Mouse (Mus musculus) forebrain, embryonic 14.5 days (tissue): ENCODE measurements at regions not wholly inside any gene's neighbourhood (a gene's known extent, or its start where the extent isn't known, plus 50 kb on each side); places are given as distances from the start of the nearest gene placed in this dataset.

Experiments used
- ATAC-seq: fragments of 200-750 bp; cut with Nextera tagmentation; 2 replicates; pipeline ENCODE4 v1.8.0; 2017; ENCODE audit warnings: mild to moderate bottlenecking, moderate library complexity
- DNase-seq: peaks from one replicate; pipeline ENCODE4 v3.0.0-alpha.2; 2015; ENCODE audit warnings: low spot score
- H3K27ac ChIP-seq: fragments of 300-500 bp; sonication (generic); 2 replicates; pipeline ENCODE4 v1.5.1; 2014; ENCODE audit warnings: low read depth, mild to moderate bottlenecking, control low read depth, low read length, moderate library complexity
- H3K27me3 ChIP-seq: fragments of 300-500 bp; sonication (generic); replicated peaks from 2 replicates; pipeline ENCODE4 v1.6.1; 2014; ENCODE audit warnings: low read length, control low read depth, mixed read lengths; ENCODE audit not compliant: control insufficient read depth, insufficient read depth
- H3K36me3 ChIP-seq: fragments of 300-500 bp; sonication (generic); 2 replicates; pipeline ENCODE4 v1.6.1; 2014; ENCODE audit warnings: low read length, control low read depth; ENCODE audit not compliant: control insufficient read depth, insufficient read depth
- H3K4me1 ChIP-seq: fragments of 300-500 bp; sonication (generic); 2 replicates; pipeline ENCODE4 v1.6.1; 2014; ENCODE audit warnings: antibody characterized with exemption, low read length, control low read depth; ENCODE audit not compliant: control insufficient read depth, insufficient read depth
- H3K4me2 ChIP-seq: fragments of 300-500 bp; sonication (generic); 2 replicates; pipeline ENCODE4 v1.6.1; 2014; ENCODE audit warnings: mild to moderate bottlenecking, control low read depth, low read length
- H3K4me3 ChIP-seq: fragments of 300-500 bp; sonication (generic); 2 replicates; pipeline ENCODE4 v1.5.1; 2014; ENCODE audit warnings: low read depth, low read length, control low read depth
- H3K9ac ChIP-seq: fragments of 300-500 bp; sonication (generic); 2 replicates; pipeline ENCODE4 v1.6.1; 2014; ENCODE audit warnings: mild to moderate bottlenecking, low read length, control low read depth, moderate library complexity
- H3K9me3 ChIP-seq: fragments of 300-500 bp; sonication (generic); replicated peaks from 2 replicates; pipeline ENCODE4 v1.6.1; 2016; ENCODE audit warnings: low read length, control low read depth, mixed read lengths; ENCODE audit not compliant: control insufficient read depth
- WGBS: fragments of 180-500 bp; shearing (Covaris S2); extraction: QIAGEN DNeasy Blood & Tissue Kit; methylation state at CpG from one replicate; pipeline ENCODE4 v1.1.7; 2014; 5-methylcytosine and 5-hydroxymethylcytosine counted together

- H3K27me3 ChIP-seq, result no peaks in the 10 kb centered on the region
- no peaks in the 10 kb centered on the region for H3K4me1 ChIP-seq
- WGBS, result 67% methylated on average over 2 of the region's 2 CpGs
Observed at GRCm38 (mm10) chr12:7875454-7875853, 102.0 kb upstream of the Apob start.

GRCm38 (mm10) chr12:7876302-7877063, 101.0 kb upstream of the Apob start:
- Histone ChIP-seq H3K4me2 (no peak overlapping the region), H3K4me1 (no peaks in the 10 kb centered on the region), H3K27ac (no peak overlapping the region), H3K9me3 (no peaks in the 10 kb centered on the region), H3K4me3 (no peak overlapping the region), H3K27me3 (no peaks in the 10 kb centered on the region), H3K9ac (no peak overlapping the region), H3K36me3 (no peaks in the 10 kb centered on the region)
- DNase-seq, result no peak
- no peak for ATAC-seq
- WGBS, result 86% methylated on average over 11 of the region's 11 CpGs

More at GRCm38 (mm10) chr12:7875454-7875853, 102.0 kb upstream of the Apob start:
- no peaks in the 10 kb centered on the region for H3K36me3 ChIP-seq
- no peak overlapping the region for H3K27ac ChIP-seq
- H3K9me3 ChIP-seq, result no peaks in the 10 kb centered on the region
- H3K9ac ChIP-seq, result no peak overlapping the region
- H3K4me3 ChIP-seq, result no peak overlapping the region
- DNase-seq (no peak), ATAC-seq (no peak)
- no peak overlapping the region for H3K4me2 ChIP-seq

GRCm38 (mm10) chr12:7878761-7879160, 98.7 kb upstream of the Apob start:
- H3K9ac ChIP-seq, result no peak overlapping the region
- ATAC-seq, result no peak
- WGBS, result 95% methylated on average over 5 of the region's 5 CpGs
- H3K4me2 ChIP-seq, result no peak overlapping the region
- no peaks in the 10 kb centered on the region for H3K36me3 ChIP-seq
- H3K27me3 ChIP-seq, result no peaks in the 10 kb centered on the region
- H3K9me3 ChIP-seq, result no peaks in the 10 kb centered on the region
- H3K27ac ChIP-seq, result no peak overlapping the region
- no peaks in the 10 kb centered on the region for H3K4me1 ChIP-seq
- no peak overlapping the region for H3K4me3 ChIP-seq
- DNase-seq, result no peak

- DNase-seq (no peak), ATAC-seq (no peak)
- Histone ChIP-seq H3K9me3 (no peaks in the 10 kb centered on the region), H3K36me3 (no peaks in the 10 kb centered on the region), H3K9ac (no peak overlapping the region), H3K27me3 (no peaks in the 10 kb centered on the region), H3K4me1 (no peaks in the 10 kb centered on the region), H3K4me3 (no peak overlapping the region), H3K27ac (no peak overlapping the region), H3K4me2 (no peak overlapping the region)
- WGBS, result 54% methylated on average over 2 of the region's 2 CpGs
Observed at GRCm38 (mm10) chr12:7896156-7896555, 81.3 kb upstream of the Apob start.

GRCm38 (mm10) chr12:7905329-7905728, 72.1 kb upstream of the Apob start:
- DNase-seq (no peak), ATAC-seq (no peak)
- H3K4me3 ChIP-seq, result no peak overlapping the region
- H3K4me2 ChIP-seq, result no peak overlapping the region
- no peaks in the 10 kb centered on the region for H3K4me1 ChIP-seq
- H3K9me3 ChIP-seq, result no peaks in the 10 kb centered on the region
- no peak overlapping the region for H3K9ac ChIP-seq
- WGBS, result 78% methylated on average over 2 of the region's 2 CpGs
- H3K27ac ChIP-seq, result no peak overlapping the region
- H3K36me3 ChIP-seq, result no peaks in the 10 kb centered on the region
- no peaks in the 10 kb centered on the region for H3K27me3 ChIP-seq

- no peak overlapping the region for H3K4me2 ChIP-seq
- H3K36me3 ChIP-seq, result no peaks in the 10 kb centered on the region
- H3K27me3 ChIP-seq, result no peaks in the 10 kb centered on the region
- H3K4me3 ChIP-seq, result no peak overlapping the region
- 86% methylated on average over 2 of the region's 2 CpGs for WGBS
- no peaks in the 10 kb centered on the region for H3K4me1 ChIP-seq
- H3K27ac ChIP-seq, result no peak overlapping the region
- no peaks in the 10 kb centered on the region for H3K9me3 ChIP-seq
- H3K9ac ChIP-seq, result no peak overlapping the region
- ATAC-seq (no peak), DNase-seq (no peak)
Observed at GRCm38 (mm10) chr12:7906831-7907230, 70.6 kb upstream of the Apob start.

GRCm38 (mm10) chr12:7909746-7910360, 67.6 kb upstream of the Apob start:
- Histone ChIP-seq H3K4me3 (no peak overlapping the region), H3K4me2 (no peak overlapping the region), H3K27me3 (no peaks in the 10 kb centered on the region), H3K36me3 (no peaks in the 10 kb centered on the region), H3K9ac (no peak overlapping the region), H3K9me3 (no peaks in the 10 kb centered on the region), H3K27ac (no peak overlapping the region), H3K4me1 (no peaks in the 10 kb centered on the region)
- DNase-seq, result peak; percentile 68
- ATAC-seq, result peak; percentile 48; the same call in 1 of the 2 replicates
- 69% methylated on average over 9 of the region's 9 CpGs for WGBS

- WGBS, result 27% methylated on average over 2 of the region's 2 CpGs
- Histone ChIP-seq H3K4me1 (no peaks in the 10 kb centered on the region), H3K4me2 (no peak overlapping the region), H3K36me3 (no peaks in the 10 kb centered on the region), H3K9me3 (no peaks in the 10 kb centered on the region), H3K27me3 (no peaks in the 10 kb centered on the region), H3K27ac (no peak overlapping the region), H3K4me3 (no peak overlapping the region), H3K9ac (no peak overlapping the region)
- DNase-seq (peak; percentile 13), ATAC-seq (no peak)
Observed at GRCm38 (mm10) chr12:7910509-7910908, 66.9 kb upstream of the Apob start.

GRCm38 (mm10) chr12:7918385-7918784, 59.1 kb upstream of the Apob start:
- no peak overlapping the region for H3K27ac ChIP-seq
- ATAC-seq (no peak; the same call in 1 of the 2 replicates), DNase-seq (peak; percentile 42)
- H3K4me3 ChIP-seq, result no peak overlapping the region
- no peak overlapping the region for H3K9ac ChIP-seq
- no peaks in the 10 kb centered on the region for H3K9me3 ChIP-seq
- H3K36me3 ChIP-seq, result no peaks in the 10 kb centered on the region
- no peak overlapping the region for H3K4me2 ChIP-seq
- H3K4me1 ChIP-seq, result no peaks in the 10 kb centered on the region
- WGBS, result 82% methylated on average over 1 of the region's 1 CpGs
- H3K27me3 ChIP-seq, result no peaks in the 10 kb centered on the region
